Mouse (Mus musculus) cerebellum, postnatal 14 days (tissue): ENCODE results near the gene Pmepa1.

Experiments used
- DNase-seq, 2 experiments: peaks; one replicate each; pipeline ENCODE4 v3.0.0; 2021; ENCODE audit warnings: mixed read lengths in 2 of 2

Pmepa1 gene

GRCm38 (mm10) chr2:173251675-173252074 lies 24.7 kb downstream of the Pmepa1 start:
- DNase-seq, result no peak

- DNase-seq, result no peak
These were observed 25.2 kb downstream of the Pmepa1 start for GRCm38 (mm10) chr2:173251133-173251532.

GRCm38 (mm10) chr2:173250411-173250810 lies 25.9 kb downstream of the Pmepa1 start:
- no peak for DNase-seq

GRCm38 (mm10) chr2:173249965-173250364 lies 26.4 kb downstream of the Pmepa1 start:
- no peak for DNase-seq

- no peak for DNase-seq
These were observed 26.9 kb downstream of the Pmepa1 start for GRCm38 (mm10) chr2:173249386-173249785.

- no peak for DNase-seq
These were observed 27.5 kb downstream of the Pmepa1 start for GRCm38 (mm10) chr2:173248822-173249221.

- no peak for DNase-seq
These were observed 28.4 kb downstream of the Pmepa1 start for GRCm38 (mm10) chr2:173247911-173248310.

GRCm38 (mm10) chr2:173247197-173247596 lies 29.1 kb downstream of the Pmepa1 start:
- no peak for DNase-seq

- DNase-seq, result no peak
These were observed 29.6 kb downstream of the Pmepa1 start for GRCm38 (mm10) chr2:173246688-173247087.

GRCm38 (mm10) chr2:173245258-173245657 lies 31.1 kb downstream of the Pmepa1 start:
- DNase-seq, result no peak

GRCm38 (mm10) chr2:173244108-173244507 lies 32.2 kb downstream of the Pmepa1 start:
- DNase-seq, result no peak

- DNase-seq, result no peak
These were observed 32.7 kb downstream of the Pmepa1 start for GRCm38 (mm10) chr2:173243616-173244015.

- no peak for DNase-seq
These were observed 33.5 kb downstream of the Pmepa1 start for GRCm38 (mm10) chr2:173242874-173243273.

- DNase-seq, result no peak
These were observed 35.6 kb downstream of the Pmepa1 start for GRCm38 (mm10) chr2:173240738-173241137.

- DNase-seq, result no peak
These were observed 37.8 kb downstream of the Pmepa1 start for GRCm38 (mm10) chr2:173238522-173238921.

GRCm38 (mm10) chr2:173235435-173236332 lies 40.6 kb downstream of the Pmepa1 start:
- no peak for DNase-seq

- DNase-seq, result peak; percentile 34 to 63
These were observed 43.6 kb downstream of the Pmepa1 start for GRCm38 (mm10) chr2:173232766-173233099.

- DNase-seq, result peak in 1 of 2 experiments; percentile 35
These were observed 44.1 kb downstream of the Pmepa1 start for GRCm38 (mm10) chr2:173232065-173232765.

- peak; percentile 95 to 98 for DNase-seq
These were observed 46.6 kb downstream of the Pmepa1 start for GRCm38 (mm10) chr2:173229578-173230224.

GRCm38 (mm10) chr2:173228567-173228966 lies 47.8 kb downstream of the Pmepa1 start:
- no peak for DNase-seq

GRCm38 (mm10) chr2:173226792-173227191 lies 49.5 kb downstream of the Pmepa1 start:
- no peak for DNase-seq

- DNase-seq, result no peak
These were observed 50.4 kb downstream of the Pmepa1 start for GRCm38 (mm10) chr2:173225906-173226305.

- no peak for DNase-seq
These were observed 51.5 kb downstream of the Pmepa1 start for GRCm38 (mm10) chr2:173224832-173225231.

GRCm38 (mm10) chr2:173224097-173224496 lies 52.2 kb downstream of the Pmepa1 start:
- DNase-seq, result no peak
